Mouse (Mus musculus) right cerebral cortex, postnatal 4 days (tissue): Measurements from ENCODE around the gene Acox2.
A peak's percentile ranks its signal among the peaks of the same experiment; 100 is the strongest.
"Not testable (repeated sequence)": the region's sequence is repeated elsewhere in the genome, so short reads cannot be mapped to it uniquely, and the experiment has no call there.

ENCODE experiments used
- DNase-seq: peaks from one replicate; pipeline ENCODE4 v3.0.0-alpha.2; 2022

The Acox2 gene

GRCm38 (mm10) chr14:8259166-8259565, at the start of gene Acox2:
Acox2 (minus strand) TSS chr14:8259353.
- DNase-seq: no peak

- no peak for DNase-seq
Measured at GRCm38 (mm10) chr14:8308650-8309049, 49.5 kb upstream of the Acox2 start.

- no peak for DNase-seq
Measured at GRCm38 (mm10) chr14:8306884-8307283, 47.7 kb upstream of the Acox2 start.

GRCm38 (mm10) chr14:8305014-8305413, 45.9 kb upstream of the Acox2 start:
- DNase-seq: no peak

GRCm38 (mm10) chr14:8304082-8304481, 44.9 kb upstream of the Acox2 start:
- DNase-seq: no peak

GRCm38 (mm10) chr14:8302687-8303086, 43.5 kb upstream of the Acox2 start:
- no peak for DNase-seq

GRCm38 (mm10) chr14:8300281-8300680, 41.1 kb upstream of the Acox2 start:
- peak; percentile 63 for DNase-seq

GRCm38 (mm10) chr14:8297889-8298293, 38.7 kb upstream of the Acox2 start:
- DNase-seq: no peak

- DNase-seq: no peak
Measured at GRCm38 (mm10) chr14:8294257-8294656, 35.1 kb upstream of the Acox2 start.

GRCm38 (mm10) chr14:8286595-8286994, 27.4 kb upstream of the Acox2 start:
- DNase-seq: peak; percentile 38

GRCm38 (mm10) chr14:8283784-8284183, 24.6 kb upstream of the Acox2 start:
- no peak for DNase-seq

- DNase-seq: not testable (repeated sequence)
Measured at GRCm38 (mm10) chr14:8271281-8271680, 12.1 kb upstream of the Acox2 start.

- no peak for DNase-seq
Measured at GRCm38 (mm10) chr14:8264378-8264777, 5.2 kb upstream of the Acox2 start.

GRCm38 (mm10) chr14:8262242-8262641, 3.1 kb upstream of the Acox2 start:
- DNase-seq: no peak

- DNase-seq: no peak
Measured at GRCm38 (mm10) chr14:8260214-8260613, 1.1 kb upstream of the Acox2 start.

- DNase-seq: no peak
Measured at GRCm38 (mm10) chr14:8258752-8259151, 401 bp downstream of the Acox2 start.

GRCm38 (mm10) chr14:8258335-8258627, 872 bp downstream of the Acox2 start:
- DNase-seq: no peak

- DNase-seq: no peak
Measured at GRCm38 (mm10) chr14:8257521-8258334, 1.4 kb downstream of the Acox2 start.

- no peak for DNase-seq
Measured at GRCm38 (mm10) chr14:8256881-8257280, 2.3 kb downstream of the Acox2 start.

GRCm38 (mm10) chr14:8256072-8256471, 3.1 kb downstream of the Acox2 start:
- DNase-seq: no peak

GRCm38 (mm10) chr14:8255076-8255729, 4.0 kb downstream of the Acox2 start:
- DNase-seq: peak; percentile 73

- DNase-seq: no peak
Measured at GRCm38 (mm10) chr14:8251330-8251885, 7.7 kb downstream of the Acox2 start.

- DNase-seq: no peak
Measured at GRCm38 (mm10) chr14:8250141-8250871, 8.8 kb downstream of the Acox2 start.

GRCm38 (mm10) chr14:8249206-8249605, 9.9 kb downstream of the Acox2 start:
- DNase-seq: no peak
